Mouse (Mus musculus) layer of hippocampus, postnatal 36 days (tissue): ENCODE measurements at regions not wholly inside any gene's neighbourhood (a gene's known extent, or its start where the extent isn't known, plus 50 kb on each side); places are given as distances from the start of the nearest gene placed in this dataset.

ENCODE experiments used
- DNase-seq, 2 experiments: peaks; one replicate each; pipeline ENCODE4 v3.0.0; 2022

GRCm38 (mm10) chr1:62872771-62873170 is 169.7 kb downstream of the Nrp2 start:
- no peak for DNase-seq

GRCm38 (mm10) chr1:62875631-62876030 is 172.5 kb downstream of the Nrp2 start:
- no peak for DNase-seq

GRCm38 (mm10) chr1:62876685-62877084 is 173.6 kb downstream of the Nrp2 start:
- DNase-seq: no peak

- no peak for DNase-seq
Observed at GRCm38 (mm10) chr1:62880882-62881291, 177.8 kb downstream of the Nrp2 start.

- no peak for DNase-seq
Observed at GRCm38 (mm10) chr1:62881477-62881876, 178.4 kb downstream of the Nrp2 start.

- DNase-seq: no peak
Observed at GRCm38 (mm10) chr1:62882028-62882427, 178.9 kb downstream of the Nrp2 start.

- peak in 1 of 2 experiments; percentile 40 for DNase-seq
Observed at GRCm38 (mm10) chr1:62884876-62885480, 181.9 kb downstream of the Nrp2 start.

- no peak for DNase-seq
Observed at GRCm38 (mm10) chr1:62887585-62888483, 184.7 kb downstream of the Nrp2 start.

GRCm38 (mm10) chr1:62901375-62901774 is 198.3 kb downstream of the Nrp2 start:
- DNase-seq: peak; percentile 52 to 56

GRCm38 (mm10) chr1:62901871-62902270 is 198.8 kb downstream of the Nrp2 start:
- DNase-seq: no peak

GRCm38 (mm10) chr1:62902931-62903453 is 199.9 kb downstream of the Nrp2 start:
- no peak for DNase-seq

- no peak for DNase-seq
Observed at GRCm38 (mm10) chr1:62905739-62906138, 202.7 kb downstream of the Nrp2 start.

- DNase-seq: no peak
Observed at GRCm38 (mm10) chr1:62907243-62907642, 204.2 kb downstream of the Nrp2 start.
